ENCODE assay signal across 18 mouse cellular contexts in genomic region chr11:62408848-62409247, GRCm38 (mm10).
"Had no signal": no experiment of that assay in that cellular context is flagged by ENCODE, and none has a peak within 500 bp of the region (broad histone marks: within the 10 kb centered on the region; RNA-seq: fewer than 3 reads in every experiment).

No protein-coding gene starts in this region.

- ATAC-seq: intestine, embryonic 16.5 days had no signal

- H3K4me3 ChIP-seq: limb, embryonic 13.5 days; liver, embryonic 13.5 days; neural tube, embryonic 12.5 days; neural tube, embryonic 15.5 days had no signal

- DNase-seq: kidney, adult 18-20 months; kidney, postnatal 14 days; kidney, postnatal 4 days; left cerebral cortex, postnatal 4 days; liver, embryonic 13.5 days; lung, adult 2 months; lung, postnatal 14 days; lung, postnatal 4 days; midbrain, embryonic 14.5 days; right cerebral cortex, adult 18-20 months; right cerebral cortex, postnatal 14 days; right cerebral cortex, postnatal 4 days; thymus, postnatal 25 days had no signal

- H3K27ac ChIP-seq: limb, embryonic 13.5 days; liver, embryonic 13.5 days; neural tube, embryonic 12.5 days; neural tube, embryonic 15.5 days; stomach, postnatal 0 days had no signal
